Mouse (Mus musculus) right cerebral cortex, postnatal 10 days (tissue): ENCODE measurements at regions not wholly inside any gene's neighbourhood (a gene's known extent, or its start where the extent isn't known, plus 50 kb on each side); places are given as distances from the start of the nearest gene placed in this dataset.

Experiments
- DNase-seq, 2 experiments: peaks; one replicate each; pipeline ENCODE4 v3.0.0; 2021; ENCODE audit warnings: low spot score in 2 of 2

- no peak for DNase-seq
These were observed 92.1 kb upstream of the Barx2 start for GRCm38 (mm10) chr9:32005348-32005747.

GRCm38 (mm10) chr9:32006350-32006749 is 93.1 kb upstream of the Barx2 start:
- DNase-seq: no peak

- DNase-seq: no peak
These were observed 97.9 kb upstream of the Barx2 start for GRCm38 (mm10) chr9:32010953-32011770.

- peak; percentile 74 to 79 for DNase-seq
These were observed 99.7 kb upstream of the Arhgap32 start for GRCm38 (mm10) chr9:32016286-32016685.

GRCm38 (mm10) chr9:32018020-32018419 is 97.9 kb upstream of the Arhgap32 start:
- DNase-seq: peak; percentile 61 to 68

- DNase-seq: no peak
These were observed 96.2 kb upstream of the Arhgap32 start for GRCm38 (mm10) chr9:32019786-32020185.

- no peak for DNase-seq
These were observed 94.8 kb upstream of the Arhgap32 start for GRCm38 (mm10) chr9:32020942-32021731.

GRCm38 (mm10) chr9:32021755-32022154 is 94.2 kb upstream of the Arhgap32 start:
- no peak for DNase-seq

GRCm38 (mm10) chr9:32022996-32023395 is 92.9 kb upstream of the Arhgap32 start:
- DNase-seq: no peak

- DNase-seq: no peak
These were observed 91.2 kb upstream of the Arhgap32 start for GRCm38 (mm10) chr9:32024767-32025166.

GRCm38 (mm10) chr9:32027962-32028361 is 88.0 kb upstream of the Arhgap32 start:
- no peak for DNase-seq

- DNase-seq: no peak
These were observed 86.9 kb upstream of the Arhgap32 start for GRCm38 (mm10) chr9:32029001-32029400.

- peak in 1 of 2 experiments; percentile 37 for DNase-seq
These were observed 86.2 kb upstream of the Arhgap32 start for GRCm38 (mm10) chr9:32029786-32030185.

- no peak for DNase-seq
These were observed 85.7 kb upstream of the Arhgap32 start for GRCm38 (mm10) chr9:32030203-32030602.

GRCm38 (mm10) chr9:32031950-32032453 is 83.9 kb upstream of the Arhgap32 start:
- DNase-seq: peak; percentile 89 to 92

- DNase-seq: peak; percentile 56 to 60
These were observed 83.3 kb upstream of the Arhgap32 start for GRCm38 (mm10) chr9:32032521-32033185.

- no peak for DNase-seq
These were observed 82.0 kb upstream of the Arhgap32 start for GRCm38 (mm10) chr9:32033937-32034336.

GRCm38 (mm10) chr9:32039999-32040398 is 75.9 kb upstream of the Arhgap32 start:
- no peak for DNase-seq

GRCm38 (mm10) chr9:32043344-32043743 is 72.6 kb upstream of the Arhgap32 start:
- DNase-seq: no peak

GRCm38 (mm10) chr9:32046791-32047190 is 69.1 kb upstream of the Arhgap32 start:
- DNase-seq: no peak

- no peak for DNase-seq
These were observed 67.0 kb upstream of the Arhgap32 start for GRCm38 (mm10) chr9:32048941-32049340.

- no peak for DNase-seq
These were observed 66.4 kb upstream of the Arhgap32 start for GRCm38 (mm10) chr9:32049546-32049945.
